Mouse (Mus musculus) limb, embryonic 13.5 days (tissue): ENCODE results near the gene Hes7. TPM values are rescaled to one million over a fixed set of nuclear protein-coding genes. Genes with fewer than 3 reads are reported as not detected.

Source experiments
- ATAC-seq: fragments of 200-750 bp; cut with Nextera tagmentation; 2 replicates; pipeline ENCODE4 v1.8.0; 2017; ENCODE audit warnings: low read depth, moderate number of reproducible peaks, moderate TSS enrichment; ENCODE audit not compliant: low FRiP score
- H3K27ac ChIP-seq: fragments of 300-500 bp; sonication (generic); 2 replicates; pipeline ENCODE4 v1.5.1; 2015; ENCODE audit warnings: inconsistent platforms, mild to moderate bottlenecking, moderate library complexity
- H3K27me3 ChIP-seq: fragments of 300-500 bp; sonication (generic); 2 replicates; pipeline ENCODE4 v1.6.1; 2015; ENCODE audit warnings: mild to moderate bottlenecking, inconsistent platforms
- H3K36me3 ChIP-seq: fragments of 300-500 bp; sonication (generic); 2 replicates; pipeline ENCODE4 v1.6.1; 2015; ENCODE audit warnings: inconsistent platforms, mild to moderate bottlenecking, moderate library complexity
- H3K4me1 ChIP-seq: fragments of 300-500 bp; sonication (generic); 2 replicates; pipeline ENCODE4 v1.6.1; 2015; ENCODE audit warnings: inconsistent platforms
- H3K4me2 ChIP-seq: fragments of 300-500 bp; sonication (generic); replicated peaks from 2 replicates; pipeline ENCODE4 v1.6.1; 2015; ENCODE audit warnings: inconsistent platforms, mild to moderate bottlenecking, moderate library complexity
- H3K4me3 ChIP-seq: fragments of 300-500 bp; sonication (generic); 2 replicates; pipeline ENCODE4 v1.5.1; 2015; ENCODE audit warnings: moderate library complexity, mild to moderate bottlenecking, inconsistent platforms
- H3K9ac ChIP-seq: fragments of 300-500 bp; sonication (generic); 2 replicates; pipeline ENCODE4 v1.6.1; 2015; ENCODE audit warnings: mild to moderate bottlenecking, inconsistent platforms
- H3K9me3 ChIP-seq: fragments of 300-500 bp; sonication (generic); 2 replicates; pipeline ENCODE4 v1.6.1; 2016; ENCODE audit warnings: inconsistent platforms
- WGBS: fragments of 180-500 bp; shearing (Covaris S2); methylation state at CpG from one replicate; pipeline ENCODE4 v1.1.7; 2015; 5-methylcytosine and 5-hydroxymethylcytosine counted together
- polyA plus RNA-seq: library from polyadenylated mRNA; unstranded; fragments of >200 nt; fragmentation: Nextera tagmentation; extraction: Ambion mirVana; gene quantifications from 2 replicates; pipeline ENCODE4 v1.2.1, GENCODE M21; 2015

Hes7 gene
- polyA plus RNA-seq, 1 experiment from 2014 or later, result 0.74 TPM

- Histone ChIP-seq H3K4me1 (peaks cover 7% of the 10 kb centered on the region; the same call in 1 of the 2 replicates), H3K4me2 (no peak overlapping the region), H3K9ac (no peak overlapping the region), H3K4me3 (no peak overlapping the region), H3K36me3 (no peaks in the 10 kb centered on the region), H3K27me3 (peaks cover 23% of the 10 kb centered on the region), H3K9me3 (no peaks in the 10 kb centered on the region), H3K27ac (no peak overlapping the region)
- 77% methylated on average over 6 of the region's 6 CpGs for WGBS
- no peak for ATAC-seq
Measured at GRCm38 (mm10) chr11:69149728-69150127, 29.5 kb downstream of the Hes7 start.

- H3K27ac ChIP-seq, result no peak overlapping the region
- H3K9ac ChIP-seq, result peak overlapping the region; percentile 51; the same call in 1 of the 2 replicates
- H3K4me1 ChIP-seq, result peaks cover 7% of the 10 kb centered on the region; the same call in 1 of the 2 replicates
- H3K4me3 ChIP-seq, result peak overlapping the region; percentile 37
- no peaks in the 10 kb centered on the region for H3K9me3 ChIP-seq
- no peak for ATAC-seq
- peaks cover 29% of the 10 kb centered on the region for H3K27me3 ChIP-seq
- peak overlapping the region; percentile 61 for H3K4me2 ChIP-seq
- 6% methylated on average over 7 of the region's 7 CpGs for WGBS
- no peaks in the 10 kb centered on the region for H3K36me3 ChIP-seq
Measured at GRCm38 (mm10) chr11:69150444-69150843, 30.2 kb downstream of the Hes7 start.

- Histone ChIP-seq H3K36me3 (no peaks in the 10 kb centered on the region), H3K9ac (peak overlapping the region; percentile 51; the same call in 1 of the 2 replicates), H3K4me2 (peak overlapping the region; percentile 61), H3K4me1 (peaks cover 7% of the 10 kb centered on the region; the same call in 1 of the 2 replicates), H3K4me3 (peak overlapping the region; percentile 37), H3K9me3 (no peaks in the 10 kb centered on the region), H3K27ac (no peak overlapping the region), H3K27me3 (peaks cover 32% of the 10 kb centered on the region)
- ATAC-seq, result no peak
- 29% methylated on average over 6 of the region's 6 CpGs for WGBS
Measured at GRCm38 (mm10) chr11:69151004-69151403, 30.8 kb downstream of the Hes7 start.

DNA sequence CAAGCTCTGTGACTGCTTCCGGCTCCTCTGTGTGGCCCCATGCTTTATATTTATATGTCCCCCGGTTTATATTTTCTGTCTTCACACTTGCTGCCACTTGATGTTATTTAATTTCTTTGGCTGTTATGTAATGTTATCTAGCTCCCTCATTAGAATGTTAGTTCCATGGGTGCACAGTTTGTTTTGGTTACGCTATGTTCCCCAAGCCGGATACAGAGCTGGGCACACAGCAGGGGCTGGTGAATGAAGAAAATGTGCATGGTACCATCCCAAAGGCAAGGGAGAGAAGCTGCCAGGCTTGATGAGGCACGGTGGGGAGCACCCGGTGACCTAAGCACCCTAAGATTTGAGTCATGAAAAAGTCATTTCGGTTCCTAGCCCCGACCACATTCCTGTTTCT lies 33.6 kb downstream of the Hes7 start:
- peaks cover 60% of the 10 kb centered on the region for H3K27me3 ChIP-seq
- 86% methylated on average over 8 of the region's 8 CpGs for WGBS
- ATAC-seq, result no peak

DNA sequence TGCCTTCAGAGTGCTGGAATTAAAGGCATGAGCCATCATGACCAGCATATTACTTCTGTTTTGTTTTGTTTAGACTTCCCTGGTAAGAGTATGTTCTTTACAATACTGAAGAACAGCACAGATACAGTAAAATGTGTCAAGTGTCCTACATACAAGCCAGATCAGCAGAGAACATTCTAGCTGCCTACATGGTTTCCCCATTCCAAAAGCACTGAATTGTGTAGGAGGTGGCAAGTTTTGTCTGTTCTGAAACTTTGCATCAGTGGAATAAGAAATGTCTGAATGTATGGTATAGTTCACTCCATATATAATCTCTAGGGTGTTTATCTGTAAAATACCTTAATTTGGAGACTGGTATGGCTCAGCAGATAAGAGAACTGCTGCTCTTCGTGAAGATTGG lies 35.1 kb downstream of the Hes7 start:
- no peak overlapping the region for H3K4me3 ChIP-seq
- H3K4me1 ChIP-seq, result peaks cover 16% of the 10 kb centered on the region
- no peak overlapping the region for H3K27ac ChIP-seq
- no peaks in the 10 kb centered on the region for H3K9me3 ChIP-seq
- no peak overlapping the region for H3K4me2 ChIP-seq
- ATAC-seq, result no peak
- no peaks in the 10 kb centered on the region for H3K36me3 ChIP-seq
- H3K9ac ChIP-seq, result no peak overlapping the region
- H3K27me3 ChIP-seq, result peaks cover 66% of the 10 kb centered on the region
- WGBS, result 56% methylated on average over 1 of the region's 1 CpGs

More for the DNA sequence above, 33.6 kb downstream of the Hes7 start:
- no peak overlapping the region for H3K9ac ChIP-seq
- H3K27ac ChIP-seq, result no peak overlapping the region
- no peak overlapping the region for H3K4me2 ChIP-seq
- H3K4me3 ChIP-seq, result no peak overlapping the region
- peaks cover 16% of the 10 kb centered on the region for H3K4me1 ChIP-seq
- H3K9me3 ChIP-seq, result no peaks in the 10 kb centered on the region
- no peaks in the 10 kb centered on the region for H3K36me3 ChIP-seq

GRCm38 (mm10) chr11:69156800-69157199 lies 36.6 kb downstream of the Hes7 start, which contains the start of gene Alox12b:
Gene Alox12b, plus strand, starts transcription at chr11:69156989.
- peak within 1 kb of the TSS; percentile 48 for H3K4me2 ChIP-seq
- 0 out of 2 replicates have a peak within 1 kb of the TSS, but pooled peaks have one; percentile 31 for H3K9ac ChIP-seq
- ATAC-seq, result peak; percentile 15; the same call in 1 of the 2 replicates
- peak within 1 kb of the TSS; percentile 22 for H3K4me3 ChIP-seq
- no peaks in the 10 kb centered on the region for H3K36me3 ChIP-seq
- H3K4me1 ChIP-seq, result peaks cover 8% of the 10 kb centered on the region
- WGBS, result 1% methylated on average over 18 of the region's 18 CpGs
- H3K27me3 ChIP-seq, result peaks cover 63% of the 10 kb centered on the region
- no peaks in the 10 kb centered on the region for H3K9me3 ChIP-seq
- H3K27ac ChIP-seq, result no peak within 1 kb of the TSS

GRCm38 (mm10) chr11:69169313-69169712 lies 49.1 kb downstream of the Hes7 start:
- H3K27ac ChIP-seq, result no peak overlapping the region
- H3K4me3 ChIP-seq, result no peak overlapping the region
- ATAC-seq, result no peak
- H3K4me2 ChIP-seq, result no peak overlapping the region
- no peaks in the 10 kb centered on the region for H3K9me3 ChIP-seq
- H3K36me3 ChIP-seq, result no peaks in the 10 kb centered on the region
- WGBS, result 81% methylated on average over 12 of the region's 12 CpGs
- no peak overlapping the region for H3K9ac ChIP-seq
- peaks cover 7% of the 10 kb centered on the region for H3K27me3 ChIP-seq
- H3K4me1 ChIP-seq, result 0 out of 2 replicates have a peak, but pooled peaks cover 3% of the 10 kb centered on the region

- Histone ChIP-seq H3K27me3 (no peaks in the 10 kb centered on the region; the same call in 1 of the 2 replicates), H3K9ac (no peak overlapping the region), H3K27ac (no peak overlapping the region), H3K4me3 (no peak overlapping the region), H3K4me2 (no peak overlapping the region), H3K4me1 (0 out of 2 replicates have a peak, but pooled peaks cover 3% of the 10 kb centered on the region), H3K36me3 (no peaks in the 10 kb centered on the region), H3K9me3 (no peaks in the 10 kb centered on the region)
- WGBS, result 27% methylated on average over 7 of the region's 7 CpGs
- no peak for ATAC-seq
Measured at GRCm38 (mm10) chr11:69171626-69172025, 51.4 kb downstream of the Hes7 start.

GRCm38 (mm10) chr11:69172606-69173005 lies 52.4 kb downstream of the Hes7 start:
- Histone ChIP-seq H3K4me1 (0 out of 2 replicates have a peak, but pooled peaks cover 3% of the 10 kb centered on the region), H3K9ac (no peak overlapping the region), H3K9me3 (no peaks in the 10 kb centered on the region), H3K27ac (no peak overlapping the region), H3K36me3 (no peaks in the 10 kb centered on the region), H3K4me2 (no peak overlapping the region), H3K4me3 (no peak overlapping the region), H3K27me3 (no peaks in the 10 kb centered on the region; the same call in 1 of the 2 replicates)
- WGBS, result 81% methylated on average over 2 of the region's 2 CpGs
- ATAC-seq, result no peak

Other genes with a start within 250 kb of the Hes7 start
- gene Ndel1, start 248.5 kb upstream of the Hes7 start, polyA plus RNA-seq, result 98.8 and 102 TPM in 2 replicates
- 0.15 and 0.23 TPM in 2 replicates for gene Rnf222, start 231.9 kb upstream of the Hes7 start, polyA plus RNA-seq
- 996 and 1,041 TPM in 2 replicates for gene Rpl26, start 218.8 kb upstream of the Hes7 start, polyA plus RNA-seq
- not detected in 2 replicates for gene Odf4, start 193.3 kb upstream of the Hes7 start, polyA plus RNA-seq
- gene Arhgef15, start 162.9 kb upstream of the Hes7 start, polyA plus RNA-seq, result 6.3 and 7.2 TPM in 2 replicates
- 2.4 and 3.0 TPM in 2 replicates for gene Slc25a35, start 152.3 kb upstream of the Hes7 start, polyA plus RNA-seq
- gene Rangrf, start 145.2 kb upstream of the Hes7 start, polyA plus RNA-seq, result 54.5 and 58.1 TPM in 2 replicates
- gene Pfas, start 111.9 kb upstream of the Hes7 start, polyA plus RNA-seq, result 39.6 and 40.6 TPM in 2 replicates
- 55.5 and 60.4 TPM in 2 replicates for gene Ctc1, start 104.5 kb upstream of the Hes7 start, polyA plus RNA-seq
- 140 and 141 TPM in 2 replicates for gene Aurkb, start 74.8 kb upstream of the Hes7 start, polyA plus RNA-seq
- gene Borcs6, start 60.7 kb upstream of the Hes7 start, polyA plus RNA-seq, result 9.5 and 9.6 TPM in 2 replicates
- gene Tmem107, start 49.6 kb upstream of the Hes7 start, polyA plus RNA-seq, result 46.4 and 52.0 TPM in 2 replicates
- gene Vamp2, start 31.9 kb upstream of the Hes7 start, polyA plus RNA-seq, result 82.8 and 88.6 TPM in 2 replicates
- gene Per1, start 25.2 kb upstream of the Hes7 start, polyA plus RNA-seq, result 9.3 and 12.0 TPM in 2 replicates
- 0.52 and 0.55 TPM in 2 replicates for gene 9130213A22Rik, start 2.2 kb downstream of the Hes7 start, polyA plus RNA-seq
- 1.6 TPM in 2 replicates for gene Aloxe3, start 5.5 kb downstream of the Hes7 start, polyA plus RNA-seq
- 0.22 and 0.25 TPM in 2 replicates for gene Alox12b, start 36.6 kb downstream of the Hes7 start, polyA plus RNA-seq
- gene Alox8, start 77.4 kb downstream of the Hes7 start, polyA plus RNA-seq, result 0.08 and 0.09 TPM in 2 replicates
- 0.09 and 0.25 TPM in 2 replicates for gene Gucy2e, start 116.6 kb downstream of the Hes7 start, polyA plus RNA-seq
- gene Cntrob, start 203.4 kb downstream of the Hes7 start, polyA plus RNA-seq, result 25.3 and 26.4 TPM in 2 replicates
- gene Trappc1, start 203.6 kb downstream of the Hes7 start, polyA plus RNA-seq, result 153 and 162 TPM in 2 replicates
- 2.4 and 2.8 TPM in 2 replicates for gene Kcnab3, start 205.9 kb downstream of the Hes7 start, polyA plus RNA-seq
- gene Rnf227, start 220.1 kb downstream of the Hes7 start, polyA plus RNA-seq, result 24.6 and 24.9 TPM in 2 replicates
- gene Chd3, start 249.0 kb downstream of the Hes7 start, polyA plus RNA-seq, result 117 and 119 TPM in 2 replicates